Mouse (Mus musculus) lung, embryonic 14.5 days (tissue): ENCODE measurements around the gene Gabrr2. TPM values are rescaled to one million over a fixed set of nuclear protein-coding genes. Genes with fewer than 3 reads are reported as not detected.

Source experiments
- ATAC-seq: fragments of 200-750 bp; cut with Nextera tagmentation; 2 replicates; pipeline ENCODE4 v1.8.0; 2017; ENCODE audit warnings: mild to moderate bottlenecking, moderate TSS enrichment, moderate library complexity; ENCODE audit not compliant: insufficient read depth
- DNase-seq: peaks from one replicate; pipeline ENCODE4 v3.0.0-alpha.2; 2015
- H3K27ac ChIP-seq: fragments of 300-500 bp; sonication (generic); 2 replicates; pipeline ENCODE4 v1.5.1; 2014; ENCODE audit warnings: low read depth, mild to moderate bottlenecking, moderate library complexity
- H3K27me3 ChIP-seq: fragments of 300-500 bp; sonication (generic); 2 replicates; pipeline ENCODE4 v1.6.1; 2014; ENCODE audit warnings: low read length, control low read depth; ENCODE audit not compliant: insufficient read depth
- H3K36me3 ChIP-seq: fragments of 300-500 bp; sonication (generic); 2 replicates; pipeline ENCODE4 v1.6.1; 2014; ENCODE audit warnings: control low read depth; ENCODE audit not compliant: insufficient read depth
- H3K4me1 ChIP-seq: fragments of 300-500 bp; sonication (generic); 2 replicates; pipeline ENCODE4 v1.6.1; 2014; ENCODE audit warnings: antibody characterized with exemption, control low read depth; ENCODE audit not compliant: insufficient read depth
- H3K4me2 ChIP-seq: fragments of 300-500 bp; sonication (generic); 2 replicates; pipeline ENCODE4 v1.6.1; 2014; ENCODE audit warnings: mild to moderate bottlenecking
- H3K4me3 ChIP-seq: fragments of 300-500 bp; sonication (generic); 2 replicates; pipeline ENCODE4 v1.5.1; 2014; ENCODE audit warnings: low read depth, low read length
- H3K9ac ChIP-seq: fragments of 300-500 bp; sonication (generic); 2 replicates; pipeline ENCODE4 v1.6.1; 2014
- H3K9me3 ChIP-seq: fragments of 300-500 bp; sonication (generic); 2 replicates; pipeline ENCODE4 v1.6.1; 2016; ENCODE audit warnings: low read depth, low read length, control low read depth
- CTCF ChIP-seq: IDR thresholded peaks from 2 replicates; pipeline ENCODE4 v1.5.1; 2016; ENCODE audit warnings: antibody characterized with exemption, low read depth
- WGBS: fragments of 180-500 bp; shearing (Covaris S2); extraction: QIAGEN DNeasy Blood & Tissue Kit; methylation state at CpG from one replicate; pipeline ENCODE4 v1.1.7; 2014; 5-methylcytosine and 5-hydroxymethylcytosine counted together
- polyA plus RNA-seq: library from polyadenylated mRNA; unstranded; fragments of >200 nt; fragmentation: Nextera tagmentation; extraction: Ambion mirVana; gene quantifications from 2 replicates; pipeline ENCODE4 v1.2.1, GENCODE M21; 2014

Gene Gabrr2
- 0.14 and 0.28 TPM in 2 replicates for polyA plus RNA-seq

GRCm38 (mm10) chr4:33062981-33063380 lies at the start of gene Gabrr2:
Gene Gabrr2, plus strand, starts transcription at chr4:33062999.
- Histone ChIP-seq H3K4me3 (no peak within 1 kb of the TSS), H3K4me2 (no peak within 1 kb of the TSS), H3K9me3 (no peaks in the 10 kb centered on the region), H3K4me1 (no peaks in the 10 kb centered on the region), H3K36me3 (no peaks in the 10 kb centered on the region), H3K27me3 (no peaks in the 10 kb centered on the region), H3K9ac (no peak within 1 kb of the TSS), H3K27ac (no peak within 1 kb of the TSS)
- no peak for TF ChIP-seq CTCF
- ATAC-seq (no peak), DNase-seq (no peak)
- WGBS = 80% methylated on average over 4 of the region's 4 CpGs

- 46% methylated on average over 9 of the region's 9 CpGs for WGBS
- H3K27me3 ChIP-seq = no peaks in the 10 kb centered on the region
- H3K36me3 ChIP-seq = no peaks in the 10 kb centered on the region
- peak; percentile 97 for TF ChIP-seq CTCF
- DNase-seq (peak; percentile 94), ATAC-seq (peak; percentile 82)
- H3K4me1 ChIP-seq = no peaks in the 10 kb centered on the region
- no peak overlapping the region for H3K27ac ChIP-seq
- H3K4me3 ChIP-seq = no peak overlapping the region
- no peaks in the 10 kb centered on the region for H3K9me3 ChIP-seq
- H3K4me2 ChIP-seq = no peak overlapping the region
- no peak overlapping the region for H3K9ac ChIP-seq
Observed at GRCm38 (mm10) chr4:33018361-33018999, 44.3 kb upstream of the Gabrr2 start.

- WGBS = 37% methylated on average over 8 of the region's 8 CpGs
- ATAC-seq (peak; percentile 89), DNase-seq (peak; percentile 78)
- H3K36me3 ChIP-seq = 0 out of 2 replicates have a peak, but pooled peaks cover 16% of the 10 kb centered on the region
- H3K4me3 ChIP-seq = no peak overlapping the region
- no peaks in the 10 kb centered on the region for H3K27me3 ChIP-seq
- no peaks in the 10 kb centered on the region for H3K4me1 ChIP-seq
- no peak overlapping the region for H3K9ac ChIP-seq
- TF ChIP-seq CTCF = no peak
- no peak overlapping the region for H3K27ac ChIP-seq
- no peaks in the 10 kb centered on the region for H3K9me3 ChIP-seq
- no peak overlapping the region for H3K4me2 ChIP-seq
Observed at GRCm38 (mm10) chr4:33024420-33024819, 38.4 kb upstream of the Gabrr2 start.

- ATAC-seq = no peak
- no peak overlapping the region for H3K9ac ChIP-seq
- H3K27me3 ChIP-seq = no peaks in the 10 kb centered on the region
- H3K4me1 ChIP-seq = peaks cover 4% of the 10 kb centered on the region
- no peak overlapping the region for H3K27ac ChIP-seq
- TF ChIP-seq CTCF = no peak
- H3K9me3 ChIP-seq = no peaks in the 10 kb centered on the region
- peak; percentile 24 for DNase-seq
- no peak overlapping the region for H3K4me3 ChIP-seq
- 0 out of 2 replicates have a peak, but pooled peaks cover 16% of the 10 kb centered on the region for H3K36me3 ChIP-seq
- H3K4me2 ChIP-seq = no peak overlapping the region
- 90% methylated on average over 7 of the region's 7 CpGs for WGBS
Observed at GRCm38 (mm10) chr4:33029104-33029503, 33.7 kb upstream of the Gabrr2 start.

GRCm38 (mm10) chr4:33030264-33031194 lies 32.3 kb upstream of the Gabrr2 start:
- H3K4me3 ChIP-seq = peak overlapping the region; percentile 80
- peak overlapping the region; percentile 95 for H3K27ac ChIP-seq
- H3K27me3 ChIP-seq = no peaks in the 10 kb centered on the region
- no peak for TF ChIP-seq CTCF
- 2% methylated on average over 55 of the region's 55 CpGs for WGBS
- peaks cover 4% of the 10 kb centered on the region for H3K4me1 ChIP-seq
- DNase-seq = peak; percentile 53
- peak; percentile 79 for ATAC-seq
- H3K36me3 ChIP-seq = peaks cover 16% of the 10 kb centered on the region; the same call in 1 of the 2 replicates
- H3K9ac ChIP-seq = peak overlapping the region; percentile 97
- peak overlapping the region; percentile 78 for H3K4me2 ChIP-seq
- 0 out of 2 replicates have a peak, but pooled peaks cover 2% of the 10 kb centered on the region for H3K9me3 ChIP-seq

- peak; percentile 99 for ATAC-seq
- peak; percentile 96 for DNase-seq
- H3K9ac ChIP-seq = peak within 1 kb of the TSS; percentile 97
- H3K4me3 ChIP-seq = peak within 1 kb of the TSS; percentile 80
- H3K4me1 ChIP-seq = peaks cover 4% of the 10 kb centered on the region
- H3K36me3 ChIP-seq = peaks cover 20% of the 10 kb centered on the region; the same call in 1 of the 2 replicates
- TF ChIP-seq CTCF = no peak
- under 1% methylated on average over 89 of the region's 123 CpGs for WGBS
- H3K4me2 ChIP-seq = peak within 1 kb of the TSS; percentile 78
- peak within 1 kb of the TSS; percentile 95 for H3K27ac ChIP-seq
- H3K27me3 ChIP-seq = no peaks in the 10 kb centered on the region
- H3K9me3 ChIP-seq = 0 out of 2 replicates have a peak, but pooled peaks cover 3% of the 10 kb centered on the region
Observed at GRCm38 (mm10) chr4:33031195-33031960, 31.4 kb upstream of the Gabrr2 start, which contains the start of gene Ube2j1. Gene Ube2j1, plus strand, starts transcription at chr4:33031416.
